Mouse (Mus musculus) heart, embryonic 15.5 days (tissue): ENCODE data around the gene Thsd4. TPM values are rescaled to one million over a fixed set of nuclear protein-coding genes. Genes with fewer than 3 reads are reported as not detected.
A peak's percentile ranks its signal among the peaks of the same experiment; 100 is the strongest.

Experiments used
- ATAC-seq: fragments of 200-750 bp; cut with Nextera tagmentation; replicated peaks from 2 replicates; pipeline ENCODE4 v1.8.0; 2017; ENCODE audit warnings: low read depth, moderate TSS enrichment; ENCODE audit not compliant: insufficient number of reproducible peaks, insufficient read depth, low FRiP score
- H3K27ac ChIP-seq: fragments of 300-500 bp; sonication (generic); 2 replicates; pipeline ENCODE4 v1.5.1; 2015; ENCODE audit warnings: mild to moderate bottlenecking, inconsistent platforms
- H3K27me3 ChIP-seq: fragments of 300-500 bp; sonication (generic); 2 replicates; pipeline ENCODE4 v1.6.1; 2015; ENCODE audit warnings: inconsistent platforms
- H3K36me3 ChIP-seq: fragments of 300-500 bp; sonication (generic); 2 replicates; pipeline ENCODE4 v1.6.1; 2015; ENCODE audit warnings: mild to moderate bottlenecking, inconsistent platforms
- H3K4me1 ChIP-seq: fragments of 300-500 bp; sonication (generic); replicated peaks from 2 replicates; pipeline ENCODE4 v1.6.1; 2015; ENCODE audit warnings: inconsistent platforms
- H3K4me2 ChIP-seq: fragments of 300-500 bp; sonication (generic); 2 replicates; pipeline ENCODE4 v1.6.1; 2015; ENCODE audit warnings: inconsistent platforms, mild to moderate bottlenecking, moderate library complexity
- H3K4me3 ChIP-seq: fragments of 300-500 bp; sonication (generic); 2 replicates; pipeline ENCODE4 v1.5.1; 2015; ENCODE audit warnings: mild to moderate bottlenecking, inconsistent platforms
- H3K9ac ChIP-seq: fragments of 300-500 bp; sonication (generic); 2 replicates; pipeline ENCODE4 v1.6.1; 2015; ENCODE audit warnings: mild to moderate bottlenecking, inconsistent platforms
- H3K9me3 ChIP-seq: fragments of 300-500 bp; sonication (generic); replicated peaks from 2 replicates; pipeline ENCODE4 v1.6.1; 2016; ENCODE audit warnings: inconsistent platforms
- WGBS: fragments of 180-500 bp; shearing (Covaris S2); methylation state at CpG from one replicate; pipeline ENCODE4 v1.1.7; 2015; ENCODE audit warnings: mixed read lengths; 5-methylcytosine and 5-hydroxymethylcytosine counted together
- polyA plus RNA-seq: library from polyadenylated mRNA; unstranded; fragments of >200 nt; fragmentation: Nextera tagmentation; extraction: Ambion mirVana; gene quantifications from 2 replicates; pipeline ENCODE4 v1.2.1, GENCODE M21; 2015

Thsd4 gene
- polyA plus RNA-seq, 1 experiment from 2014 or later, result 7.5 TPM

DNA sequence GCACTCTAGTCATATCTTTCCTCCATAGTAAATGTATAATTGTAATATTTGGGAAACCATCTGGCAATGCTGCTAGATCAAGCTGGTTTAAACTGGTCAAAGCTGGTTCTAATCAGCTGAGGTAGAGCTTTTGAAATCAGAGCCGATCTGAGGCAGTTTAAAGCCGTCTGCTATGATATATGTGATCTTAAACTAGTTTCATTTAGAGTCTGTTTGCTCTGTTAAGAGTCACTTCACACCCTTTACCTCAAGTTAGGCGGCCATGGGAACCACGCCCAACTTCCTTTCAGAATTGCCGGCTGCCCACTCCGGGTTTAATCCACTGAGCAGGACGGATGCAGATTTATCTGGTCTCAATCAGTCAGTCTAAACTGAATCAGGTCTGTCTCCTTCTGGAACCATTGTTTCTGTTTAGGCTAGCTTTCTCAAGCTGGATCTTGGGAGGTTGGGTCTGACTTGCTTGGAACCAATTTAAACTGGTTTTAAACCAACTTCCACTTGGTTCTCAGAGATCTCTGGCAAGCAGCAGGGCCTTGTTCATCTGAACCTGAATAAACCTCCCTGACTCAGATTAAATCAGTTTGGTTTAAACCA is 21.7 kb upstream of the Thsd4 start:
- Histone ChIP-seq H3K4me3 (no peak overlapping the region), H3K27ac (no peak overlapping the region), H3K36me3 (no peaks in the 10 kb centered on the region), H3K27me3 (no peaks in the 10 kb centered on the region), H3K4me2 (no peak overlapping the region), H3K9ac (no peak overlapping the region), H3K9me3 (no peaks in the 10 kb centered on the region), H3K4me1 (peaks cover 7% of the 10 kb centered on the region)
- 67% methylated on average over 7 of the region's 7 CpGs for WGBS
- no peak for ATAC-seq

DNA sequence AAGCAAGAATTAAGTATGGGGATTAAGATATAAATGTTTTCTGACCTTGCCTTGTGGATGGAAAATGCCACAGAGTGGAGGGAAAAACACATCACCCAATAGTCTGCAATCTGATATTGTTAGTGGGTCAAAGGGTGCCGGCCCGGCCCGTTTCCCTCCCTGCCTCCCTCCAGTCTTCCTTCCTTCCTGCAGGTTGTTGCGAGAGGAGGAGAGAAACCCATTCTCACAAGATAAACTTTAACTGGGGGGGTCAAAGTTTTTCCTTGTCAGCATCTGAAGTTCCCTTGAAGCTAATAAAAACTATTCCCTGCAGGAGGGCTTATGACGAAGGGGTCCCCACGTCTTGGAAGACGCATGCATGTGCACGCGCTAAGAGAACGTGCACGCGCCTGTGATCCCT is 8.5 kb upstream of the Thsd4 start:
- Histone ChIP-seq H3K27ac (peak overlapping the region; percentile 62), H3K4me2 (no peak overlapping the region), H3K4me3 (no peak overlapping the region), H3K9me3 (no peaks in the 10 kb centered on the region), H3K36me3 (no peaks in the 10 kb centered on the region), H3K9ac (no peak overlapping the region), H3K27me3 (no peaks in the 10 kb centered on the region), H3K4me1 (peaks cover 44% of the 10 kb centered on the region)
- WGBS, result 78% methylated on average over 12 of the region's 12 CpGs
- no peak for ATAC-seq

DNA sequence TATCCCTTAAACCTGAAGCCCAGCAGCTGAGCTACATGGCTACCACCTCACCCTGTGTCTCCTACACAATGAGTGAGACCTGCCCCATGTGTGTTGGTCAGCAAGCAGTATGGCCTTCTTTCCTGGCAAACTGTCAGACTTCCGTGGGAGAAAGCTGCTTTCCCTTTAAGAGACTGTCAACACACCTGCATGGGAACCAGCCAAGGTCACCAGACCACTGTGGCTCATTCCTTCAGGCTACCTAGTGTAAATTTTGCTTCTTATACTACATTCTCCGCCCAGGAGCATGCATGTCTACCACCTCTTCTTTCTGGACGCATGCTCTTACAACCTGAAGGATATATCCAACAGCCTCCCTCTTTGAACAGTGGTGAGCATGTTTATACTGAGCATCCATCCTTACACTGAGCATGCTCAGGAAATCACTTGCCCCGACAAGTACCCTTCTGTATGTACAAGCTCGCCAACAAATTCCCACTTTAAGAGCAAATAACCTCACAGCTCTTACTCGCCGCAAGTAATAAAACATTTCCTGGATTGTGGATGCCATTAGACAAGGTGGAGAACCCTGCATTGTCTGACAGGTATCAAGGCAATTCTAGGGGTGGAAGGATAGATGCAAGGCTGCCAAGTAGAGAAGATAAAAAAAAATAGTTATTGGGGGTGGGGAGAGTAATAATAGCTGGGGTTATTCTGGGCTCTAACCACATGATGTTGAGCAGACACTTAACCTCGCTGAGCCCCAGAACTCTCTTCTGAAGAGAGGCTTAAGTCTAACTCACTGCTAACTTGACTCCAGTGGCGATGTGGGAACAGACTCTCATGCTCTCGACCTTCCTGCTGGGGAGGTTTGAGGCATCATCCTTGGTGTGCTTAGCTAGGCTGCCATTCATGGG is 7.8 kb upstream of the Thsd4 start:
- Histone ChIP-seq H3K36me3 (no peaks in the 10 kb centered on the region), H3K9ac (no peak overlapping the region), H3K9me3 (no peaks in the 10 kb centered on the region), H3K4me2 (no peak overlapping the region), H3K27me3 (no peaks in the 10 kb centered on the region), H3K4me1 (peaks cover 44% of the 10 kb centered on the region), H3K4me3 (no peak overlapping the region), H3K27ac (peak overlapping the region; percentile 62)
- 60% methylated on average over 10 of the region's 10 CpGs for WGBS
- ATAC-seq, result no peak

DNA sequence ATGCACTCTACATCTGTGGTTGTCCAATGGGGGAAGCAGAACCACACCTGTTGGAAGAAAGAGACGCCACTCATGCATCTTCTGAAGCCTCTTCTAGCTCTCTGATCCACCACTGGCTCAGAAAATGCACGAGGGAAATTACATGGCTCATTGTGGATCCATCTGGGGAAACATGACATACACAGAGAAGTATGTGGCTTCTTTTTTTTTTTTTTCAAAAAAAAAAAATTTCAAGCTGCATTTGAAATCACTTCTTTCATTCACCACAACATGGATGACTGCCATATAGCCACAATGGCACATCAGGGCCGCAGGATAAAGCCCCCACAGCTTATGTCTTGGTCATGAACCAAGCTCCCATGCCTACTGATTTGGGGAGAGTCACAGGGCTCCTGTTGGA is 6.4 kb upstream of the Thsd4 start:
- H3K9ac ChIP-seq, result no peak overlapping the region
- H3K4me3 ChIP-seq, result no peak overlapping the region
- H3K4me2 ChIP-seq, result no peak overlapping the region
- H3K27me3 ChIP-seq, result no peaks in the 10 kb centered on the region
- H3K27ac ChIP-seq, result no peak overlapping the region
- H3K4me1 ChIP-seq, result peaks cover 44% of the 10 kb centered on the region
- no peaks in the 10 kb centered on the region for H3K36me3 ChIP-seq
- no peaks in the 10 kb centered on the region for H3K9me3 ChIP-seq
- ATAC-seq, result no peak
- 64% methylated on average over 3 of the region's 3 CpGs for WGBS

DNA sequence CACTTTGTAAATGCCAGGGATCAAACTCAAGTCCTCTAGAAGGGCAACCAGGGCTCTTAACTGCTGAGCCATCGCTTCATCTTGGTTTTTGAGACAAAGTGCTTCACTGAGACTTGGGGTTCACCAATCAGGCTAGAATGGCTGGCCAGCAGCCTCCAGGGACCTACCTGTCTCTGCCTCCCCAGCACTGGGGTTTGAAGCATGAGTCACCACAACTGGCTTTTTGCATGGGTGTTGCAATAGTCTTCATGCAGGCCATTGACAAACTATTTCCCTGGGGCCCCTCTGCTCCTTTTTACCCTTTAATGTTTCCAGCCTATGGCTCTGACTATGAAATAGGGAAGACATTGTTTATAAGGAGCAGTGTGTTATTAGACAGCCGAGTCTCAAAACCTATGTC is 6.0 kb upstream of the Thsd4 start:
- Histone ChIP-seq H3K4me1 (peaks cover 44% of the 10 kb centered on the region), H3K9ac (no peak overlapping the region), H3K36me3 (no peaks in the 10 kb centered on the region), H3K27me3 (no peaks in the 10 kb centered on the region), H3K9me3 (no peaks in the 10 kb centered on the region), H3K27ac (no peak overlapping the region), H3K4me3 (no peak overlapping the region), H3K4me2 (no peak overlapping the region)
- ATAC-seq, result no peak
- 90% methylated on average over 2 of the region's 2 CpGs for WGBS

DNA sequence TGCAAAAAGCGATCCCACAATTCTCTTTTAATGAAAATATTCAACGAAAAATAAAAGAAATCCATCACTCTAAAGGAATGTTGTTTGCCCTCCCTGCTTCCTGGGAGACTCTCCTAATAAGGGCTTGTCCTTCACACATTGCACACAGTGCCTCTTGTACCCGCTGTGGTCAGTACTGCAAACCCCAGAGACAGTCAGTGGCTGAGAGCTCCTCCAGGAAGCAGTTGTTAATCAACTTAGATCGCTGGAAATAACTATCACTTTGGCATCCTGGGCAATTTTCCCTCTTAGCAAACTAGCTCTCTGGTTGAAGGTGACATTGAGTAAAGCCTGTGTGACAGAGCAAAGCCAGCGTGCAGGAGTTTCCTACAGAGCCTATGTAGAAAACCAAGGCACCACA is 5.2 kb upstream of the Thsd4 start:
- ATAC-seq, result peak; percentile 60; the same call in 1 of the 2 replicates
- WGBS, result 30% methylated on average over 5 of the region's 5 CpGs
- peaks cover 48% of the 10 kb centered on the region for H3K4me1 ChIP-seq
- H3K27ac ChIP-seq, result peak overlapping the region; percentile 74
- H3K4me3 ChIP-seq, result no peak overlapping the region
- H3K9ac ChIP-seq, result no peak overlapping the region
- H3K4me2 ChIP-seq, result no peak overlapping the region
- no peaks in the 10 kb centered on the region for H3K9me3 ChIP-seq
- H3K36me3 ChIP-seq, result no peaks in the 10 kb centered on the region
- no peaks in the 10 kb centered on the region; the same call in 1 of the 2 replicates for H3K27me3 ChIP-seq

DNA sequence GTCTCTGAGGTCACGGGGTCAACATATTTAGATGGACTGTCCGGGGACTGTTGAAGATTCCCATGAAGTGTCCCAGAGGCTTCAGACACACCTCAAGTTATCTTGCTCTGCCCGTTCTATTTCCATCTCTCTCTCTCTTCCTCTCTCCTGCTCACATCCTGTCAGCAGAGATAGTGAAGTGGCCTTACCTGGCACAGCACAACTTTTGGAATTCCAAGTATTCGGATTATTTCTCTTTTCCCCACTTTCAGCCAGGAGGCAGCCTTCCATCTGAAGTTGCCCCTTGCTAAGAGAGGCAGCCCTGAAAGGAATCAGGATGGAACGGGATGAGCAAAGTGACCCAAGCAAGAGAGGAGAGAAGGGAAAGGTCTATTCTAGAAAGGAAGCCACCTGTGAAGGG is 4.3 kb upstream of the Thsd4 start:
- Histone ChIP-seq H3K4me2 (no peak overlapping the region), H3K9me3 (no peaks in the 10 kb centered on the region), H3K4me1 (peaks cover 51% of the 10 kb centered on the region), H3K36me3 (no peaks in the 10 kb centered on the region), H3K4me3 (no peak overlapping the region), H3K27ac (peak overlapping the region; percentile 74), H3K9ac (no peak overlapping the region), H3K27me3 (peaks cover 2% of the 10 kb centered on the region)
- ATAC-seq, result no peak
- 29% methylated on average over 5 of the region's 5 CpGs for WGBS

DNA sequence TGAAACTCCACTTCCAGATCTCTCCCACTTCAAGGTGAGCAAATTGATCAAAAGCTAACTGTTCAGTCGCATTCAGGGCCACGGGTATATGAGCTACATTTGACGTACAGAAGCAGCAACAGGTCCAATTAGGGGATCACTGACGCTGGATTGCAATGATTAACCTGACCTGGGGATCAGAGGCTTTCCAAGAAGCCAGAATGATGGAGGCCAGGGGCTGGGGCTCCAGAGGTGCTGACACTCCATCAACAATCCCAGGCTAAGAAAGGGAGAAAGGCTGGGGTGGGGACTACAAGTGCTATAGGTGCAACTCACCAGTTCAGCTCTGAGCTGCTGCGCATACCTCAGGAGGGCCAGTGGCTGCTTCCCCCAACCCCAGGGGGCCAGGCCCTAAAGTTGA is 703 bp downstream of the Thsd4 start:
- peak overlapping the region; percentile 76 for H3K9ac ChIP-seq
- H3K4me2 ChIP-seq, result peak overlapping the region; percentile 97
- no peaks in the 10 kb centered on the region for H3K9me3 ChIP-seq
- no peaks in the 10 kb centered on the region for H3K36me3 ChIP-seq
- peaks cover 46% of the 10 kb centered on the region for H3K4me1 ChIP-seq
- H3K27me3 ChIP-seq, result peaks cover 14% of the 10 kb centered on the region
- peak overlapping the region; percentile 73 for H3K4me3 ChIP-seq
- no peak for ATAC-seq
- 45% methylated on average over 5 of the region's 5 CpGs for WGBS
- no peak overlapping the region for H3K27ac ChIP-seq

DNA sequence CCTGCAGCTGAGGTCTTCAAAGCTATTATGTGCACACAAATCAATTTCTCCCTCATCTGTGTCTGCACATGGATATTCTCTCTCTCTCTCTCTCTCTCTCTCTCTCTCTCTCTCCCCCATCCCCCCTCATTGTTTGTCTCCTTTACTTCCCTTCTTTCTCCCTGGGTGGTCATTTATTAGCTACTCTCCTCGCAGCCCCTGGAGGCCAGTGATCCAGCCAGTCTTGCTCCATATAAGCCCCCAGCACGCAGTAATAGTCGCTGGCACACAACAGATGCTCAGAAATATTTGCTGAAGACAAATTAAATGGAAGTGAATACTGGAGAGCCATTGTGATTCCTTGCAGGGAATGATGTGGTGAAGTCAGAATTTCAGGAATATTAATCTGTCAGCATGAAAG is 2.2 kb downstream of the Thsd4 start:
- WGBS, result 79% methylated on average over 3 of the region's 3 CpGs
- ATAC-seq, result no peak
- peaks cover 14% of the 10 kb centered on the region for H3K27me3 ChIP-seq
- no peaks in the 10 kb centered on the region for H3K36me3 ChIP-seq
- peaks cover 39% of the 10 kb centered on the region for H3K4me1 ChIP-seq
- no peak overlapping the region for H3K9ac ChIP-seq
- no peaks in the 10 kb centered on the region for H3K9me3 ChIP-seq
- no peak overlapping the region for H3K4me2 ChIP-seq
- no peak overlapping the region for H3K4me3 ChIP-seq
- no peak overlapping the region for H3K27ac ChIP-seq

DNA sequence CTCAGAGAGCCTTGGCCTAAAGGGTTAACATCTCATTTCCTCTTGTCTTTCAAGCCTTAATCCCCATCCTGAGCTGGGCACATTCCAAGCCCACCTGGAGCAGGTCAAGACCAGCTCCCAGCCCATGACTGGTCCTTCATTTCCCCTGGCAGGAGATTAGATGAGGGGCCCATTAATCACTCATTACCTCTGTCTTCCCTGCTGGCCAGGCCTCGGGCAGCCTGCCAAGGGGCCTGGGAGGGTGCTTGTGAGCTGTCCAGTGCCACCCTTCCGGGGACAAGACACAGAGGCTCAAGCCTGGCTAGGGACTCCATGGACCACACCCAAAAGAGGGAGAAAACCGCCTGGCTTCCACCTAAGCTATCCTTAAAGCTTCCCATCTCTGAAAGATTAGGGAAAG is 3.6 kb downstream of the Thsd4 start:
- Histone ChIP-seq H3K9ac (no peak overlapping the region), H3K4me2 (0 out of 2 replicates have a peak overlapping the region, but pooled peaks have one; percentile 8), H3K27me3 (peaks cover 14% of the 10 kb centered on the region), H3K36me3 (no peaks in the 10 kb centered on the region), H3K4me1 (peaks cover 47% of the 10 kb centered on the region), H3K27ac (no peak overlapping the region), H3K4me3 (no peak overlapping the region), H3K9me3 (no peaks in the 10 kb centered on the region)
- WGBS, result 23% methylated on average over 3 of the region's 3 CpGs
- ATAC-seq, result 0 out of 2 replicates have a peak, but pooled peaks have one; percentile 14

DNA sequence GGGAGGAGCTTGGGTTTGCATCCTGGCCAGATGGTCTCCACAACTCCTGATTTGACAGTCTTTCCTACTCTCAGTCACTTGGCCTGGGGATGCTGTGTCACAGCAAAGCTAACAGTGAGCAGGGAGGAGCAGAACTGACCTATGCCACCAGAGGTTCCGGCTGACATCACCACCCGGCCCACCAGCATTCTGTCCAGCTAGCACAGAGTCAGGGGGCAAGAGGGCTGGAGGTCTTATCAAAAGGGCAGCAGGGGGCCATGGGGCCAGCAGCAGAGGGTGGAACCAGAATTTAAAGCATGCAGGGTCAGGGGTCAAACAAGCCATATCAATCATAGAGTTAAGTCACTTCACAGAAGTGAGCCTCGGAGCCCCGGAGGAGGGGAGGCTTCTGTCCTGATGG is 4.7 kb downstream of the Thsd4 start:
- Histone ChIP-seq H3K4me3 (no peak overlapping the region), H3K4me1 (peaks cover 43% of the 10 kb centered on the region)
- 33% methylated on average over 4 of the region's 4 CpGs for WGBS

More for the DNA sequence above, 4.7 kb downstream of the Thsd4 start:
- H3K27ac ChIP-seq, result no peak overlapping the region
- no peaks in the 10 kb centered on the region for H3K9me3 ChIP-seq
- H3K27me3 ChIP-seq, result peaks cover 14% of the 10 kb centered on the region
- no peak for ATAC-seq
- no peak overlapping the region for H3K9ac ChIP-seq
- no peaks in the 10 kb centered on the region for H3K36me3 ChIP-seq
- H3K4me2 ChIP-seq, result no peak overlapping the region
